Mouse (Mus musculus) urinary bladder, postnatal 14 days (tissue): ENCODE data around the gene Dleu7.

Experiments used
- DNase-seq: peaks from one replicate; pipeline ENCODE4 v3.0.0; 2021; ENCODE audit warnings: low spot score

Dleu7 gene

GRCm38 (mm10) chr14:62282974-62283373, 9.9 kb downstream of the Dleu7 start:
- DNase-seq: no peak

- DNase-seq: no peak
Observed at GRCm38 (mm10) chr14:62273604-62274003, 19.2 kb downstream of the Dleu7 start.

- no peak for DNase-seq
Observed at GRCm38 (mm10) chr14:62270698-62271396, 22.0 kb downstream of the Dleu7 start.

- DNase-seq: no peak
Observed at GRCm38 (mm10) chr14:62258978-62259536, 33.8 kb downstream of the Dleu7 start.

GRCm38 (mm10) chr14:62258125-62258524, 34.7 kb downstream of the Dleu7 start:
- DNase-seq: no peak

GRCm38 (mm10) chr14:62256066-62256465, 36.8 kb downstream of the Dleu7 start:
- no peak for DNase-seq

- no peak for DNase-seq
Observed at GRCm38 (mm10) chr14:62254371-62254770, 38.5 kb downstream of the Dleu7 start.

- peak; percentile 56 for DNase-seq
Observed at GRCm38 (mm10) chr14:62251999-62252398, 40.8 kb downstream of the Dleu7 start.

GRCm38 (mm10) chr14:62250046-62250445, 42.8 kb downstream of the Dleu7 start:
- DNase-seq: no peak

- no peak for DNase-seq
Observed at GRCm38 (mm10) chr14:62249251-62249650, 43.6 kb downstream of the Dleu7 start.

GRCm38 (mm10) chr14:62248796-62249195, 44.1 kb downstream of the Dleu7 start:
- DNase-seq: no peak

- DNase-seq: no peak
Observed at GRCm38 (mm10) chr14:62248345-62248744, 44.5 kb downstream of the Dleu7 start.

GRCm38 (mm10) chr14:62245557-62245956, 47.3 kb downstream of the Dleu7 start:
- no peak for DNase-seq

- no peak for DNase-seq
Observed at GRCm38 (mm10) chr14:62243530-62243929, 49.3 kb downstream of the Dleu7 start.

GRCm38 (mm10) chr14:62235969-62236368, 56.9 kb downstream of the Dleu7 start:
- no peak for DNase-seq

- DNase-seq: no peak
Observed at GRCm38 (mm10) chr14:62235214-62235613, 57.6 kb downstream of the Dleu7 start.

GRCm38 (mm10) chr14:62230968-62231367, 61.9 kb downstream of the Dleu7 start:
- DNase-seq: no peak

- no peak for DNase-seq
Observed at GRCm38 (mm10) chr14:62227101-62227500, 65.7 kb downstream of the Dleu7 start.

GRCm38 (mm10) chr14:62226576-62227047, 66.2 kb downstream of the Dleu7 start:
- no peak for DNase-seq
